Mouse (Mus musculus) lung, embryonic 14.5 days (tissue): Measurements from ENCODE around the gene Dlgap1. TPM values are rescaled to one million over a fixed set of nuclear protein-coding genes. Genes with fewer than 3 reads are reported as not detected.

Experiments
- ATAC-seq: fragments of 200-750 bp; cut with Nextera tagmentation; 2 replicates; pipeline ENCODE4 v1.8.0; 2017; ENCODE audit warnings: mild to moderate bottlenecking, moderate TSS enrichment, moderate library complexity; ENCODE audit not compliant: insufficient read depth
- DNase-seq: peaks from one replicate; pipeline ENCODE4 v3.0.0-alpha.2; 2015
- H3K27ac ChIP-seq: fragments of 300-500 bp; sonication (generic); 2 replicates; pipeline ENCODE4 v1.5.1; 2014; ENCODE audit warnings: low read depth, mild to moderate bottlenecking, moderate library complexity
- H3K27me3 ChIP-seq: fragments of 300-500 bp; sonication (generic); 2 replicates; pipeline ENCODE4 v1.6.1; 2014; ENCODE audit warnings: low read length, control low read depth; ENCODE audit not compliant: insufficient read depth
- H3K36me3 ChIP-seq: fragments of 300-500 bp; sonication (generic); 2 replicates; pipeline ENCODE4 v1.6.1; 2014; ENCODE audit warnings: control low read depth; ENCODE audit not compliant: insufficient read depth
- H3K4me1 ChIP-seq: fragments of 300-500 bp; sonication (generic); 2 replicates; pipeline ENCODE4 v1.6.1; 2014; ENCODE audit warnings: antibody characterized with exemption, control low read depth; ENCODE audit not compliant: insufficient read depth
- H3K4me2 ChIP-seq: fragments of 300-500 bp; sonication (generic); 2 replicates; pipeline ENCODE4 v1.6.1; 2014; ENCODE audit warnings: mild to moderate bottlenecking
- H3K4me3 ChIP-seq: fragments of 300-500 bp; sonication (generic); 2 replicates; pipeline ENCODE4 v1.5.1; 2014; ENCODE audit warnings: low read depth, low read length
- H3K9ac ChIP-seq: fragments of 300-500 bp; sonication (generic); 2 replicates; pipeline ENCODE4 v1.6.1; 2014
- H3K9me3 ChIP-seq: fragments of 300-500 bp; sonication (generic); 2 replicates; pipeline ENCODE4 v1.6.1; 2016; ENCODE audit warnings: low read depth, low read length, control low read depth
- CTCF ChIP-seq: IDR thresholded peaks from 2 replicates; pipeline ENCODE4 v1.5.1; 2016; ENCODE audit warnings: antibody characterized with exemption, low read depth
- WGBS: fragments of 180-500 bp; shearing (Covaris S2); extraction: QIAGEN DNeasy Blood & Tissue Kit; methylation state at CpG from one replicate; pipeline ENCODE4 v1.1.7; 2014; 5-methylcytosine and 5-hydroxymethylcytosine counted together
- polyA plus RNA-seq: library from polyadenylated mRNA; unstranded; fragments of >200 nt; fragmentation: Nextera tagmentation; extraction: Ambion mirVana; gene quantifications from 2 replicates; pipeline ENCODE4 v1.2.1, GENCODE M21; 2014

Dlgap1 gene
- polyA plus RNA-seq, 1 experiment from 2014 or later: 1.1 TPM

GRCm38 (mm10) chr17:70397220-70397619 lies 428.3 kb downstream of the Dlgap1 start:
- no peak overlapping the region for H3K4me2 ChIP-seq
- no peaks in the 10 kb centered on the region for H3K27me3 ChIP-seq
- H3K36me3 ChIP-seq: no peaks in the 10 kb centered on the region
- 17% methylated on average over 3 of the region's 3 CpGs for WGBS
- DNase-seq (peak; percentile 78), ATAC-seq (peak; percentile 80)
- TF ChIP-seq CTCF: no peak
- H3K27ac ChIP-seq: no peak overlapping the region
- no peak overlapping the region for H3K4me3 ChIP-seq
- no peaks in the 10 kb centered on the region for H3K4me1 ChIP-seq
- no peaks in the 10 kb centered on the region for H3K9me3 ChIP-seq
- H3K9ac ChIP-seq: no peak overlapping the region

- no peak overlapping the region for H3K4me3 ChIP-seq
- no peak overlapping the region for H3K27ac ChIP-seq
- no peaks in the 10 kb centered on the region for H3K27me3 ChIP-seq
- H3K9ac ChIP-seq: no peak overlapping the region
- no peaks in the 10 kb centered on the region for H3K4me1 ChIP-seq
- no peak overlapping the region for H3K4me2 ChIP-seq
- DNase-seq (peak; percentile 2), ATAC-seq (no peak)
- no peaks in the 10 kb centered on the region for H3K36me3 ChIP-seq
- TF ChIP-seq CTCF: no peak
- no peaks in the 10 kb centered on the region for H3K9me3 ChIP-seq
- 45% methylated on average over 8 of the region's 8 CpGs for WGBS
These were observed 428.8 kb downstream of the Dlgap1 start for GRCm38 (mm10) chr17:70397708-70398107.

- no peak for ATAC-seq
- Histone ChIP-seq H3K27me3 (no peaks in the 10 kb centered on the region), H3K4me3 (no peak overlapping the region), H3K9me3 (no peaks in the 10 kb centered on the region), H3K4me2 (no peak overlapping the region), H3K27ac (no peak overlapping the region), H3K4me1 (no peaks in the 10 kb centered on the region), H3K36me3 (no peaks in the 10 kb centered on the region), H3K9ac (no peak overlapping the region)
- WGBS: 19% methylated on average over 2 of the region's 2 CpGs
- DNase-seq: no peak
- TF ChIP-seq CTCF: no peak
These were observed 433.0 kb downstream of the Dlgap1 start for GRCm38 (mm10) chr17:70401909-70402308.

GRCm38 (mm10) chr17:70403750-70404149 lies 434.9 kb downstream of the Dlgap1 start:
- Histone ChIP-seq H3K9me3 (no peaks in the 10 kb centered on the region), H3K4me1 (no peaks in the 10 kb centered on the region)
- 49% methylated on average over 10 of the region's 10 CpGs for WGBS

GRCm38 (mm10) chr17:70414202-70414601 lies 445.3 kb downstream of the Dlgap1 start:
- Histone ChIP-seq H3K9ac (no peak overlapping the region), H3K4me1 (no peaks in the 10 kb centered on the region), H3K4me3 (no peak overlapping the region), H3K27me3 (no peaks in the 10 kb centered on the region), H3K4me2 (no peak overlapping the region), H3K36me3 (no peaks in the 10 kb centered on the region), H3K27ac (no peak overlapping the region), H3K9me3 (no peaks in the 10 kb centered on the region)
- DNase-seq (no peak), ATAC-seq (no peak)
- no peak for TF ChIP-seq CTCF
- 93% methylated on average over 3 of the region's 3 CpGs for WGBS

More at GRCm38 (mm10) chr17:70403750-70404149, 434.9 kb downstream of the Dlgap1 start:
- no peak for DNase-seq
- H3K27me3 ChIP-seq: no peaks in the 10 kb centered on the region
- no peak overlapping the region for H3K4me3 ChIP-seq
- no peak overlapping the region for H3K9ac ChIP-seq
- H3K4me2 ChIP-seq: no peak overlapping the region
- no peaks in the 10 kb centered on the region for H3K36me3 ChIP-seq
- no peak overlapping the region for H3K27ac ChIP-seq
- TF ChIP-seq CTCF: no peak
- no peak for ATAC-seq

GRCm38 (mm10) chr17:70427866-70428265 lies 459.0 kb downstream of the Dlgap1 start:
- no peak overlapping the region for H3K9ac ChIP-seq
- no peaks in the 10 kb centered on the region for H3K4me1 ChIP-seq
- H3K4me2 ChIP-seq: no peak overlapping the region
- ATAC-seq (no peak), DNase-seq (no peak)
- no peaks in the 10 kb centered on the region for H3K36me3 ChIP-seq
- no peak for TF ChIP-seq CTCF
- 71% methylated on average over 9 of the region's 9 CpGs for WGBS
- H3K27me3 ChIP-seq: no peaks in the 10 kb centered on the region
- H3K4me3 ChIP-seq: no peak overlapping the region
- H3K27ac ChIP-seq: no peak overlapping the region
- H3K9me3 ChIP-seq: no peaks in the 10 kb centered on the region

GRCm38 (mm10) chr17:70429746-70430451 lies 461.0 kb downstream of the Dlgap1 start:
- peak; percentile 91 for TF ChIP-seq CTCF
- WGBS: 14% methylated on average over 17 of the region's 17 CpGs
- no peaks in the 10 kb centered on the region for H3K27me3 ChIP-seq
- H3K9me3 ChIP-seq: no peaks in the 10 kb centered on the region
- no peak overlapping the region for H3K27ac ChIP-seq
- H3K4me3 ChIP-seq: no peak overlapping the region
- DNase-seq (peak; percentile 92), ATAC-seq (peak; percentile 57; the same call in 1 of the 2 replicates)
- H3K9ac ChIP-seq: no peak overlapping the region
- H3K36me3 ChIP-seq: no peaks in the 10 kb centered on the region
- H3K4me1 ChIP-seq: no peaks in the 10 kb centered on the region
- peak overlapping the region; percentile 38 for H3K4me2 ChIP-seq
